Mouse (Mus musculus) gastrocnemius, adult 2 months (tissue): ENCODE measurements around the gene Lamtor1. TPM values are rescaled to one million over a fixed set of nuclear protein-coding genes. Genes with fewer than 3 reads are reported as not detected.

Experiments used
- DNase-seq: peaks from one replicate; pipeline ENCODE4 v3.0.0; 2022
- H3K27ac ChIP-seq: fragments of 200-600 bp; 2 replicates; pipeline ENCODE4 v1.8.1; 2022; ENCODE audit warnings: mild to moderate bottlenecking
- H3K4me3 ChIP-seq: fragments of 200-600 bp; 2 replicates; pipeline ENCODE4 v1.8.1; 2022; ENCODE audit warnings: mild to moderate bottlenecking, moderate library complexity
- CTCF ChIP-seq: fragments of 200-600 bp; IDR thresholded peaks from 2 replicates; pipeline ENCODE4 v1.8.1; 2022; ENCODE audit warnings: antibody characterized with exemption, mild to moderate bottlenecking, moderate library complexity
- intact Hi-C: fragments of 180-260 bp; cut with DNase I; formaldehyde crosslinking; loops from one replicate; pipeline ENCODE4 v1.15.1; 2025
- total RNA-seq, 2 experiments: library from RNA; stranded (reverse); gene quantifications; 2 replicates each; pipeline ENCODE4 v1.2.3; 2021

Gene Lamtor1
- total RNA-seq, 2 experiments from 2014 or later, result 93.2 to 107 TPM

- H3K27ac ChIP-seq, result no peak overlapping the region
- H3K4me3 ChIP-seq, result no peak overlapping the region
- TF ChIP-seq CTCF, result no peak
- intact Hi-C loops, result no loop called here
- no peak for DNase-seq
Measured at GRCm38 (mm10) chr7:101875978-101876377, 29.7 kb upstream of the Lamtor1 start.

GRCm38 (mm10) chr7:101880855-101881254, 24.8 kb upstream of the Lamtor1 start:
- no peak for DNase-seq
- no peak for TF ChIP-seq CTCF
- no peak overlapping the region for H3K27ac ChIP-seq
- intact Hi-C loops, result no loop called here
- H3K4me3 ChIP-seq, result no peak overlapping the region

- intact Hi-C loops, result no loop called here
- H3K27ac ChIP-seq, result no peak overlapping the region
- DNase-seq, result no peak
- H3K4me3 ChIP-seq, result no peak overlapping the region
- no peak for TF ChIP-seq CTCF
Measured at GRCm38 (mm10) chr7:101882413-101883154, 23.1 kb upstream of the Lamtor1 start.

GRCm38 (mm10) chr7:101884160-101884559, 21.5 kb upstream of the Lamtor1 start:
- no peak overlapping the region for H3K4me3 ChIP-seq
- intact Hi-C loops, result no loop called here
- no peak for TF ChIP-seq CTCF
- H3K27ac ChIP-seq, result no peak overlapping the region
- no peak for DNase-seq

- H3K4me3 ChIP-seq, result no peak overlapping the region
- TF ChIP-seq CTCF, result no peak
- DNase-seq, result no peak
- intact Hi-C loops, result no loop called here
- H3K27ac ChIP-seq, result no peak overlapping the region
Measured at GRCm38 (mm10) chr7:101886274-101886673, 19.4 kb upstream of the Lamtor1 start.

- no peak for TF ChIP-seq CTCF
- intact Hi-C loops, result no loop called here
- Histone ChIP-seq H3K27ac (no peak overlapping the region), H3K4me3 (no peak overlapping the region)
- DNase-seq, result no peak
Measured at GRCm38 (mm10) chr7:101888460-101888859, 17.2 kb upstream of the Lamtor1 start.

GRCm38 (mm10) chr7:101895695-101896094, 10.0 kb upstream of the Lamtor1 start:
- no peak for DNase-seq
- intact Hi-C loops, result loop anchor here (1.0 to 2.0 kb wide), 2 partner anchors 10 to 217 kb away; partner anchors contain the start of gene Lamtor1
- peak overlapping the region; percentile 83 for H3K4me3 ChIP-seq
- peak overlapping the region; percentile 97 for H3K27ac ChIP-seq
- no peak for TF ChIP-seq CTCF

GRCm38 (mm10) chr7:101896104-101897066, 9.3 kb upstream of the Lamtor1 start:
- intact Hi-C loops, result loop anchor here (1.0 kb wide), 1 partner anchor 9 kb away; the partner anchor contains the start of gene Lamtor1
- TF ChIP-seq CTCF, result no peak

GRCm38 (mm10) chr7:101900331-101901097, 5.2 kb upstream of the Lamtor1 start:
- intact Hi-C loops, result no loop called here
- TF ChIP-seq CTCF, result no peak
- DNase-seq, result no peak
- peak overlapping the region; percentile 28; the same call in 1 of the 2 replicates for H3K27ac ChIP-seq
- no peak overlapping the region for H3K4me3 ChIP-seq

More at GRCm38 (mm10) chr7:101896104-101897066, 9.3 kb upstream of the Lamtor1 start:
- Histone ChIP-seq H3K27ac (peak overlapping the region; percentile 97), H3K4me3 (peak overlapping the region; percentile 83)
- peak; percentile 97 for DNase-seq

GRCm38 (mm10) chr7:101901969-101902368, 3.7 kb upstream of the Lamtor1 start:
- Histone ChIP-seq H3K27ac (no peak overlapping the region), H3K4me3 (no peak overlapping the region)
- no peak for DNase-seq
- intact Hi-C loops, result no loop called here
- TF ChIP-seq CTCF, result no peak

- no peak overlapping the region for H3K27ac ChIP-seq
- intact Hi-C loops, result no loop called here
- peak; percentile 15; the same call in 1 of the 2 replicates for TF ChIP-seq CTCF
- no peak overlapping the region for H3K4me3 ChIP-seq
- DNase-seq, result no peak
Measured at GRCm38 (mm10) chr7:101902846-101903245, 2.9 kb upstream of the Lamtor1 start.

GRCm38 (mm10) chr7:101906287-101906681, 580 bp downstream of the Lamtor1 start, which contains the start of gene Tomt:
Gene Tomt, minus strand, starts transcription at chr7:101906359.
- no peak for DNase-seq
- no peak for TF ChIP-seq CTCF

More at GRCm38 (mm10) chr7:101906287-101906681, 580 bp downstream of the Lamtor1 start, which contains the start of gene Tomt:
- Histone ChIP-seq H3K27ac (peak within 1 kb of the TSS; percentile 100), H3K4me3 (peak within 1 kb of the TSS; percentile 79)
- intact Hi-C loops, result no loop called here
